Mouse (Mus musculus): ENCODE results near the gene Twist1. TPM values are rescaled to one million over a fixed set of nuclear protein-coding genes. Genes with fewer than 3 reads are reported as not detected.

The Twist1 gene
- total RNA-seq, 2 experiments from 2014 or later, result 0.87 to 0.94 TPM

DNA sequence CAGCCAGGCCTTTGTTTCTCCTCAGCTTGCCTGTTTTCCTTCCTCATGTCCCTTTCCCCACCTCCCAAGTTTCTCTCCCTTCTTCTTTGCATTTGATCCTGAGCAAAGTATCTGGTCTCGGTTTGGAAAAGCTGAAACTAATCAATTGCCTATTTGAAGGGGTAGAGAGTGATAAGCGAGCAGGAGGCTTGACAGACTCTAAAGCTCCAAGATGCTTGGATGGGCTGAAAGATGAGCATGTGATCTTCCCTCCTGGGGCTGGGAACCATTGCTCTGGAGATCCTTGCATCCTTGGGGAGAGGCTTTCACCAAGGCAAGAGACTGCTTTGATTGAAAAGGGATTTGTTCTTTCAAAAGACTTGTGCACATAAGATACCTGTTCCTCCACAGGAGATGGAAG is 7.0 kb downstream of the Twist1 start:
- DNase-seq (ENCODE audit: low spot score in 2 of 2), result no peak
- intact Hi-C loops (cut with DNase I), result loop anchor here (5.0 kb wide), 1 partner anchor 693 kb away; no protein-coding TSS in a partner anchor

DNA sequence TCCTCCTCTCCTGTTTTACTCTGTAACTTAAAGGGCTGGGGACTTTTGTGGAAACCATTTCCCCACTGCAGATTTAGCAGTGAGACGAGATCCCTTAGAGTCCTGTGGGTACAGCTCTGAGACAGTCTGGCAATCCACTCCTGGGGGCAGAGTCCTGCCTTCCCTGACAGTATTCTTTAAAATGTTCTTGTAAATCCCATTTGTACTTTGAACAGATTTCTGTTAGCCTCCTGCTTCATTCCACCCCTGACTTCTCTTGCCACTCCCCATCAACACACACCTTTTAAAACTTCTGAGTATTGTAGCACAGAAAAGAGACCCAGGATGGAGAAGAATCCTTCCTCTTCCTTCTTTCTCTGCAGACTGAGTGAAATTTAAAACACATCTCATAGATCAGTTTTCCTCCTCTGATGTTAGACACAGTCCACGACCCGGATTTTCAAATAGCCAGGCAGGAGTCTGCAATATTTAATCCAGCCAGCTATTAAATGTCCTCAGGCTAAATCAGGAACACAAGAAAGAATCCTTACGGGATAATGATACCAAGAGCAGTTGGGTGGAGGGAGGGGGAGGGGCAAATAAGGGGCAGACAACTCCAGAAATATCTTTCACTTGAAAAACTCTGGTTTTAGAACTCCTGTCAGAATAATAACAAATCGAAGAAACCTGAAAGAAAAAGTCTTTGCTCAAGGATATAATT is 8.3 kb downstream of the Twist1 start:
- DNase-seq (ENCODE audit: low spot score in 2 of 2), result no peak
- intact Hi-C loops (cut with DNase I), result loop anchor here (5.0 kb wide), 1 partner anchor 39 kb away; the partner anchor contains the start of gene Ferd3l

DNA sequence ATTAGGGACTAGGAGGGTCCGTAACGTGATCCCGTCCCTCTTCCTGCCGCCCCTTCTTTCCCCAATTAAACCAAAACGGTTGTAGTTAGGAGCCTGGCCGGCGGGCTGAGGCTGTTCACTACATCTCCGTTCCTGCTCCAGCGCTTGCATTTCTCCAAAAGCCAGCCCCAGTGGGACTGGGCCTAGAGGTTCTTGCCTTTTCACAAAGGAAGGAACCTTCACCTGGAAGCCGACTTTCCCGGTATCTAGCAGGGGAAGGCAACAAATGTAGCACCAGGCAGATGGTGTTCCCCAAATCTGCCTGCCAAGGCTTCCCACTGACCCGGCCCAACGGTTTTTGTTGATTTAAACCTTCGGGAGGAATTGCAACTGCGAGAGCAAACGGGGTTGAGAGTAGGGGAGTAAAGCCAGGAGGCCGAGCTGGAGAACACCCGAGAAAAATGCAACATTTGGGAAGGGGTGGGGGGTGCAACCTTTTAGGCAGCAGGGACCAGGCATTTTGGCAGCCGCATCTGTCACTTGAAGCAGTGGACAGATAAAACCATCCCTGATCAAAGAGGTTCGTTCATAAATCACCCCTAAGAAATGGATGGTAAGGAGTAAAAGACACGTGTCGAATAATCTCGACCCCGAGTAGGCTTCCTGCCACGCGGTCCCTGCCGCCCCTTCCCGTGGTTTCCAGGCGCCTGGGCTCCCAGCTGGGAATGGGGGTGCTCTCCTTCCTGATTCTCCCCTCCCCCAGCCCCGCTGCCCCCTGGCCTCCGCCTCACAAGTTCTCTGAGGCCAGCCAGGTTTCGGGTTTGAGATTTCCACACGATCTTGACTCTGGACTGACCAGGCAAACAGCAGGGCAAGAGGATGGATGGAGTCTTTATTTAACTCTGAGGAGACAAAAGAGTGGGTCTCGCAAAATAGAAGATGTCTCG is 9.3 kb downstream of the Twist1 start:
- DNase-seq (ENCODE audit: low spot score in 2 of 2), result peak; percentile 10 to 16
- intact Hi-C loops (cut with DNase I), result loop anchor here (5.0 kb wide), 1 partner anchor 39 kb away; the partner anchor contains the start of gene Ferd3l

DNA sequence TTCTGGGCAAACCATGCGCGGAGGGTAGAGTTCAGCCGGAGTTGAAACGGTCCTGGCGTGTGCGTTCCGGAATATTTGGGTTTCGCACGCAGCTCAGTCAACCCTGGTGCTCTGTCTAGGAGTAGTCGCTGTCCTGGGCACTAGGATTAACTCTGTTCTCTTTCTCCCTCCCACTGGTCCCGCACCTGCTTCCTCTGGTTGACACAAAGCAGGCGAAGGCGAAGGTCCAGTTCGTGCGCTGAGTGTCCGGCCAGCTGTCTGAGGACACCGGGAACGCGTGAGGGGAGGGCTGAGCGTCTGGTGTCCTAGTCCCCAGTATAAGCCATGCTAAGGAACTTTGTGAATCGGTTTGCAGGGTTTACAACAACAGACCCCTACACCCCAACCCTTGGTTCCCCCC is 10.0 kb downstream of the Twist1 start:
- intact Hi-C loops (cut with DNase I), result loop anchor here (5.0 kb wide), 1 partner anchor 40 kb away; the partner anchor contains the start of gene Ferd3l
- peak in 1 of 2 experiments; percentile 10 for DNase-seq (ENCODE audit: low spot score in 2 of 2)

DNA sequence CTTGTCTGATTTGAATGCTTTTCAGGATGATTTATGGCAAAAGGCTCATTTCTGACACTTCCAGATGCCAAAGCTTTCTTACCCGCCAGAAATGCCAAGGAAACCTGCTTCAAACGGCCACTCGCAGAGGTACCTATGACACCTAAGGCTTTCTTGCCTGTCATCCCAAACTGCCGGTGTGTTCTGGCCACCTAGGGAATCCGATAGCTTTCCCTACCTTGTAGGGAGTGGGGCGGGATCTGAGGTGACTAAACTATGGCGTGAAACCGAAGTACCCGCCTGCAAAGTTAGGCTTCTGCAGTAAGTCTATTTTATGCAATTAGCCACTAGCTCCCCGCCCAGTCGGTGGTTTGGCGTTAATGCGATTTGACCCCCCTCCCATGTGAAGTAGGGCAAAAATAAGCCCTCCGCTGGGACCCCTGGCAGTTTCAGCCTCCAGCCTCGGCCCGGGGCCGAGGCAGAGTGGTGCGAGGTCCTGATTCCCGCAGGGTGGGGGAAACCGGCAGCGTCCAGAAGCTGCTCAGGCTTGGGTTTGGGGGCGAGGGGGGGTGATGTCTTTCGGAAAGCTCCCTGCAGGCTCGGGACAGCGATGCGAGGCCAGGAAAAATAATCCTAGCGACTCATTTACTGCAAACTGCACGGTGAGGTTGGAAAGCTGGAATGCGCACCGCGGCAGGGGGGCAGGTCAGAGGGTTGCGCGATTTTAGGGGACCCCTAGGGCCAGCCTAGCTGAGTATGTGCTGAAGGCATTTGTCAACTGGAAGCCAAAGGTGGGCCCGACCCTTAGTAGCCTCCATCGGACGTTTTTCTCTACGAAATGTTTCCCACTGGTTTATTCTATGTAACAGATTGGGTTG is 10.8 kb downstream of the Twist1 start:
- no peak for DNase-seq (ENCODE audit: low spot score in 2 of 2)
- intact Hi-C loops (cut with DNase I), result loop anchor here (5.0 kb wide), 1 partner anchor 41 kb away; the partner anchor contains the start of gene Ferd3l

DNA sequence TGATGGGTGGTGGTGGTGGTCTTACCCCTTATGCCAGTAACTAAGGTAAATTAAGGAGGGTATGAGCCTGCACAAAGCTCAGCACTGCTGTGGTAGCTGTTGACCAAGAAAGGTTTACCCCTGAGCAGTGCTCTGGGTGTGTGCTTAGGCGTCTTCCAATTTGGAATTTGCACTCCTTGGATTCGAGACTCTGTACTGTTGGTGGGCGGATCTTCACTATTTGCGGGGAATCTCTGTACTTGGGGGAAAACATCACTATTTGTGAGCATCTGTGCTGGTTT is 11.4 kb downstream of the Twist1 start:
- DNase-seq (ENCODE audit: low spot score in 2 of 2), result no peak
- intact Hi-C loops (cut with DNase I), result loop anchor here (5.0 kb wide), 1 partner anchor 42 kb away; the partner anchor contains the start of gene Ferd3l

DNA sequence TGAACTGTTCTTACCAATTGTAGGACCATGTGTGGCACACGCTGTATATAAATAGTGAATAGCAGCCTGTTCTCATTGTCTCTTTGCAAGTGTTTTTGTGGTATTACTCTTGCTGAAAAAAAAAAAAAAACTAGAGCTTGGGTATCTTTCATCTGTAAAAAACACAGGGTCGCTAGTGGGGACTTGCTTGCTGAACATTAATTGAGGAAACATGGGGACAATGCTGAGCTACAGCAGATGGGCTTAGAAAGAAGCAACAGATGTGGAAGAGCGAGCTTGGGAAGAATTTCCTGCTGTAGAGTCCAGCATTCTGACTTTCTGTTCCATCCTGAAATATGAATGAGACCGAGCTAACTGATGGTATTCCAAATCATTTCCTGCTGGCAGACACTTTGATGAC is 22.7 kb downstream of the Twist1 start:
- intact Hi-C loops (cut with DNase I), result no loop called here

DNA sequence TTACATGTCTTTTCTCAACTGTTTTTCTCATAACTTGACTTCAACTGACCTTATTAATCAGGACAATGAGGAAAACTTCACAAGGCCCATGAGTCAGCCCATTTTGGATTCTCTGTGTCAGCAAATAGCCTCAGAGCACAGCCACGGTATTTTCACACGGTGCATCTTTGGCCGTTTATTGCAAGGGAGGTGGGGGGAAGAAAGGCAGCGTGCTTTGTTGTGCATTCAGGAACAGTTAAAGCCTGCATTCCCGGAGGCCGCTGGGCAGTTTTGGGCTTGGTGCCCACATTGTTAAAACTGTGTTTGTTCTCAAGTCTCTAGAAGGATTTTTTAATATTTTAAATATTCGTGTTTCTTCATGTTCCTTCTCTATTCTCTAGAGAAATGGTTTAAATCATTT is 24.0 kb downstream of the Twist1 start:
- intact Hi-C loops (cut with DNase I), result no loop called here
- no peak for DNase-seq (ENCODE audit: low spot score in 2 of 2)

More for the DNA sequence above, 22.7 kb downstream of the Twist1 start:
- no peak for DNase-seq (ENCODE audit: low spot score in 2 of 2)

DNA sequence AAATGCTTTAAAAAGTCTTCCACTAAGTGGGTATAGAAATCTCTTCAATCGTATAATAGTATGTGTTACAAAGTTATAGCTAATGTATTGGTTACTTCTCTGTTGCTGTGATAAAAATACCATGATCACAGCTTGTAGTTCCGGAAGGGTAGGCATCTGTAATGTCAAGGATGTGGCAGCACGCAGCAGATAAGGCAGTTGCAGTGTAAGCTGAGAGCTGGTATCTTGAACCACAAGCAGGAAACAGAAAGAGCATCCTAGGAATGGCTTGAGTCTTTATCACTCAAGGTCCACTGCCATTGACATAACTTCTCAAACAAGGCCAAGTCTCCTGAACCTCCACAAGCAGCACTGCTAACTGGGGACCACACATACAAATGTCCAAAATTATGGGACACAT is 35.7 kb downstream of the Twist1 start:
- DNase-seq (ENCODE audit: low spot score in 2 of 2), result no peak

More for the DNA sequence above, 35.7 kb downstream of the Twist1 start:
- intact Hi-C loops (cut with DNase I), result no loop called here

Other genes starting within 250 kb of the Twist1 start
- not detected for gene Ferd3l, start 29.2 kb upstream of the Twist1 start, total RNA-seq (2021)

Measured in left cerebral cortex, postnatal 25 days (tissue).